Mouse (Mus musculus) midbrain, embryonic 12.5 days (tissue): ENCODE measurements around the gene Vmn1r172. TPM values are rescaled to one million over a fixed set of nuclear protein-coding genes. Genes with fewer than 3 reads are reported as not detected.
"Not testable (repeated sequence)": the region's sequence is repeated elsewhere in the genome, so short reads cannot be mapped to it uniquely, and the experiment has no call there.

Experiments
- ATAC-seq: fragments of 200-750 bp; cut with Nextera tagmentation; 2 replicates; pipeline ENCODE4 v1.8.0; 2017; ENCODE audit warnings: low read depth, moderate TSS enrichment, moderate library complexity; ENCODE audit not compliant: low FRiP score
- H3K27ac ChIP-seq: fragments of 300-500 bp; sonication (generic); replicated peaks from 2 replicates; pipeline ENCODE4 v1.5.1; 2016; ENCODE audit warnings: mild to moderate bottlenecking
- H3K27me3 ChIP-seq: fragments of 300-500 bp; sonication (generic); 2 replicates; pipeline ENCODE4 v1.6.1; 2016; ENCODE audit warnings: mild to moderate bottlenecking
- H3K36me3 ChIP-seq: fragments of 300-500 bp; sonication (generic); 2 replicates; pipeline ENCODE4 v1.6.1; 2016
- H3K4me1 ChIP-seq: fragments of 300-500 bp; sonication (generic); 2 replicates; pipeline ENCODE4 v1.6.1; 2016
- H3K4me2 ChIP-seq: fragments of 300-500 bp; sonication (generic); replicated peaks from 2 replicates; pipeline ENCODE4 v1.6.1; 2016; ENCODE audit warnings: mild to moderate bottlenecking, moderate library complexity
- H3K4me3 ChIP-seq: fragments of 300-500 bp; sonication (generic); 2 replicates; pipeline ENCODE4 v1.5.1; 2016; ENCODE audit warnings: mild to moderate bottlenecking
- H3K9ac ChIP-seq: fragments of 300-500 bp; sonication (generic); replicated peaks from 2 replicates; pipeline ENCODE4 v1.6.1; 2016; ENCODE audit warnings: mild to moderate bottlenecking, moderate library complexity
- H3K9me3 ChIP-seq: fragments of 300-500 bp; sonication (generic); 2 replicates; pipeline ENCODE4 v1.6.1; 2016; ENCODE audit warnings: mild to moderate bottlenecking
- WGBS: fragments of 180-500 bp; shearing (Covaris S2); methylation state at CpG from one replicate; pipeline ENCODE4 v1.1.7; 2016; 5-methylcytosine and 5-hydroxymethylcytosine counted together
- polyA plus RNA-seq: library from polyadenylated mRNA; unstranded; fragments of >200 nt; fragmentation: Nextera tagmentation; extraction: Ambion mirVana; gene quantifications from 2 replicates; pipeline ENCODE4 v1.2.1, GENCODE M21; 2016

The Vmn1r172 gene
- not detected in 2 replicates for polyA plus RNA-seq

DNA sequence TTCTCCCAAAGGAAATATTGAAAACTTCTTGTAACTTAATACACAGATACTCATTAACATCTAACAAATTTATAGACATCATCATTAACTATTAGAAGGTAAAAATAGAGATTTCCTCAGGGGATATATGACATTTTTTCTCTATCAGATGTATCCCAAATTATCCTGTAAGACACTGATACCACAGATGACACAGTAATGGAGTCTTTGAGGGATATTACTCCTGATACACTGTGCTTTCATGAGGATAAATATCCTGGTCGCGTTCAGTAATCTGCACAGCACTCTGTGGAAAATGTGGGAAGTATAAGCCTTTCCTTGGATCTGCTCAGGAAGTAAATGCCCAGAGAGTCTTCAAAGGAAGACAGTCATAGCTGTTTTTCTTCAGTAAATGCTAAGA, at the start of gene Vmn1r172:
Vmn1r172 (plus strand) TSS at position 301 of the 400 bp plus-strand sequence.
- WGBS: 63% methylated on average over 2 of the region's 2 CpGs
- no peak within 1 kb of the TSS for H3K4me2 ChIP-seq
- ATAC-seq: no peak
- no peak within 1 kb of the TSS for H3K9ac ChIP-seq
- H3K4me1 ChIP-seq: no peaks in the 10 kb centered on the region
- no peaks in the 10 kb centered on the region for H3K36me3 ChIP-seq
- H3K9me3 ChIP-seq: peaks cover 8% of the 10 kb centered on the region; the same call in 1 of the 2 replicates
- no peak within 1 kb of the TSS for H3K27ac ChIP-seq
- no peak within 1 kb of the TSS for H3K4me3 ChIP-seq
- H3K27me3 ChIP-seq: no peaks in the 10 kb centered on the region

DNA sequence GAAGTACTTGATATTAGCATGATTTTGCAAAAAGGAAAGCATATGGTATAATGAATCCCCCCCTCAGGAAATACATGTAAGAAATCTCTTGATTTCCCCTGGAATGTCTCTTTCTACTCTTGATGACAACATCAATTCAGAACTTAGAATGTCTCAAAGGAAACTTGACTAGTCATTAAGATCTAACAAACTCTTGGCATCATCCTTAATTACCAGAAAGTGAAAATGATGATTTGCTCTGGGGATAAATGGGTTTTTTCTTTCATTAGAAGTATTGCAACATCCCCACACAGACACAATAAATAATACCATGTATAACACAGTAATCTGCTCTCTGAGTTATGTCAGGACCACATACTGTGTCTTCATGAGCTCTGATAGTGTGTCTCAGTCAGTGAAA, 27.7 kb upstream of the Vmn1r172 start, which contains the start of gene Vmn1r171:
Vmn1r171 (plus strand) TSS at position 301 of the 400 bp plus-strand sequence.
- Histone ChIP-seq H3K9me3 (peaks cover 25% of the 10 kb centered on the region; the same call in 1 of the 2 replicates), H3K36me3 (no peaks in the 10 kb centered on the region), H3K4me2 (no peak within 1 kb of the TSS), H3K4me3 (no peak within 1 kb of the TSS), H3K4me1 (no peaks in the 10 kb centered on the region), H3K27me3 (no peaks in the 10 kb centered on the region), H3K9ac (no peak within 1 kb of the TSS), H3K27ac (no peak within 1 kb of the TSS)
- no peak for ATAC-seq

DNA sequence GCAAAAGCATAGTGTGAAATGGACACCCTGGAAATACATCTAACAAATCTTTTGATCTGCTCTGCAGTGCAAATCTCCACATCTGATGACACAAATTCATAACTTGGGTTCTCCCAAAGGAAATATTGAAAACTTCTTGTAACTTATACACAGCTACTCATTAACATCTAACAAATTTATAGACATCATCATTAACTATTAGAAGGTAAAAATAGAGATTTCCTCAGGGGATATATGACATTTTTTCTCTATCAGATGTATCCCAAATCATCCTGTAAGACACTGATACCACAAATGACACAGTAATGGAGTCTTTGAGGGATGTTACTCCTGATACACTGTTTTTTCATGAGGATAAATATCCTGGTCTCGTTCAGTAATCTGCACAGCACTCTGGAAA, 42.3 kb downstream of the Vmn1r172 start, which contains the start of gene Vmn1r173:
Vmn1r173 (plus strand) TSS at position 301 of the 400 bp plus-strand sequence.
- H3K4me1 ChIP-seq, H3K27ac ChIP-seq, ATAC-seq, H3K9me3 ChIP-seq, H3K4me3 ChIP-seq, H3K36me3 ChIP-seq, H3K27me3 ChIP-seq, H3K9ac ChIP-seq, H3K4me2 ChIP-seq: not testable (repeated sequence)
- WGBS: 51% methylated on average over 1 of the region's 1 CpGs

Other genes with a start within 250 kb of the Vmn1r172 start
- gene Vmn1r167, start 151.1 kb upstream of the Vmn1r172 start, polyA plus RNA-seq: not detected in 2 replicates
- not detected in 2 replicates for gene Vmn1r168, start 118.6 kb upstream of the Vmn1r172 start, polyA plus RNA-seq
- not detected in 2 replicates for gene Vmn1r169, start 82.8 kb upstream of the Vmn1r172 start, polyA plus RNA-seq
- not detected in 2 replicates for gene Vmn1r170, start 52.1 kb upstream of the Vmn1r172 start, polyA plus RNA-seq
- gene Vmn1r171, start 27.6 kb upstream of the Vmn1r172 start, polyA plus RNA-seq: not detected in 2 replicates
- not detected in 2 replicates for gene Vmn1r173, start 42.4 kb downstream of the Vmn1r172 start, polyA plus RNA-seq
- gene Vmn1r174, start 94.0 kb downstream of the Vmn1r172 start, polyA plus RNA-seq: not detected in 2 replicates
- not detected in 2 replicates for gene Vmn1r175, start 152.3 kb downstream of the Vmn1r172 start, polyA plus RNA-seq
- gene Vmn1r176, start 179.1 kb downstream of the Vmn1r172 start, polyA plus RNA-seq: not detected in 2 replicates
- not detected in 2 replicates for gene Vmn1r177, start 208.1 kb downstream of the Vmn1r172 start, polyA plus RNA-seq
- gene Vmn1r178, start 233.7 kb downstream of the Vmn1r172 start, polyA plus RNA-seq: not detected in 2 replicates